Mouse (Mus musculus) gastrocnemius, postnatal 14 days (tissue): ENCODE measurements around the gene Lmo4. TPM values are rescaled to one million over a fixed set of nuclear protein-coding genes. Genes with fewer than 3 reads are reported as not detected.

ENCODE experiments used
- DNase-seq: peaks from one replicate; pipeline ENCODE4 v3.0.0; 2021; ENCODE audit warnings: mixed read lengths
- intact Hi-C: fragments of 180-260 bp; cut with DNase I; formaldehyde crosslinking; loops from one replicate; pipeline ENCODE4 v1.15.1; 2025; ENCODE audit warnings: low total_unique reads
- total RNA-seq, 2 experiments: library from RNA; stranded (reverse); gene quantifications; 2 replicates each; pipeline ENCODE4 v1.2.3; 2021

Gene Lmo4
- total RNA-seq, 2 experiments from 2014 or later: 16.2 to 19.6 TPM

DNA sequence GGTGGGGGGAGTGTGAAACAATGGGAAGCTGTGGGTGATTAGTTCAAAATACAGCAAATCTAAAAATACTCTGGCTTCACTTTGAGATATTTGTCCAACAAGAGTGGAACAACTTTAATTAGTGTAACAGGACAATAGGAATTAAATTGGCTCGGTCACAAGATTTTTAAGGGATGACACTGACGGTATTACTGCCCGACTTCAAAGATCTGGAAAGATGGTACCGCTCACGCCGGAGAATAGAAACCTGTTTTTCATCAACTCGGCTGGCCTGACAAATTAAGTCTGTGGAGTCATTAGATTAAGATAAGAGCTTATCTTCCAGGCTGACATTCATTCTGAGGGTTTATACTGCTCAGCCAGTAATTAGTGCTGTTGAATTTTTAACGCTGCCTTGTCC lies 42.9 kb downstream of the Lmo4 start:
- intact Hi-C loops: no loop called here
- DNase-seq: no peak

DNA sequence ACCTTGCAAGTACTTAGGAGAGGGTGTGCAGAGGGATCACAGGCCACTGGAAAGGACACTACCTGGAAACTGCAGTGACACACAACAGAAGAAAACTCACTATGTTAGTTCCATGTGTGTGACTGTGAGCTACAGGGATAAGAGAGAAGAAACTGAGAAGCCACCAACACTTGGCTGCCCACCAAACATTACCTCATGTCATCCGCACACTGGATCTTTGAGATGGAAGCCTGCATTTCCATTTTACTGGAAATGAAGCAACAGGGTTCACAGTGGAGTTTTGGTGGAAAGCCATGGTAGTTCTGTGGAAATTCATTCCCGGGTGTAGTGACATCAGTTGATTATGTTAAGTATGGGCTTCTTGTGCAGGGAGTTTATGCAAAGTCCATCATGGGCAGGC lies 43.8 kb downstream of the Lmo4 start:
- DNase-seq: peak; percentile 21
- intact Hi-C loops: no loop called here

DNA sequence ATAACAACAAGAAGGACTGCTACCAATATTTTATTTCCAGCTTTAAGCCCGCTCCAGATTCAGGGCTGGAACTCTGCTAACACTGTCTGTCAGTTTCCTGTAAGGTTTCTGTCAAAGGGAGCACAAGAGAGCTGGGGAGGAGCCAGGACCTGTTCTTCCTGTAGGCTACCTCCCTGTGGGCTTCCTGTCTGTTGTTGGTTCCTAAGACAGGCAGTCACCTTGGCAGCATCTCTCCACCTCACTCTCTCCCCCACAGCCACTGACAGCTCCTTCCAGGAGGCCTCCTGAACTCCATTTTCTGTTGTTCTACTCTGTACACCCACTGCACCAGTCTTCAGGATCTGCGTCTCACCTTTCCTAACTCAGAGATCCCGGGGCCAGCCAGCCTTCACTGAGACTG lies 49.3 kb downstream of the Lmo4 start:
- intact Hi-C loops: no loop called here
- no peak for DNase-seq

DNA sequence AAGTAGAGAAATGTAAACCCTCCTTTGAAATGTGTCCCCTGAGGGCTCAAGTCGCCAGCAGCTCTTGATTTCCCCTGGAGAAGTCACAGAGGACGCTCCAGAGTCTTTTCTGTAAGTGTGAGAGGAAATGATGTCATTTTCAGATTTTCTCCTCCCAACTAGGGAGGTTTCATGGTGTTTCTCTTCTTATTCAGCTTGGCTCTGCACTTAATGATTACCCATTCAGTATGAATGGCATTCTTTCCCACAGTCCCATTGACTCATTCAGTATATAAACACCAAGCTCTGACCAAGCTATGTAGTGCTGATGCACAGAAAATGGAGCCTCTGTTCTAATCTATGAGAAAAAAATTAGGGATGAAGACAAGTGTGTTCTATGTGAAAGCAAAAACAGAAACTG lies 51.6 kb downstream of the Lmo4 start:
- intact Hi-C loops: no loop called here
- DNase-seq: no peak

DNA sequence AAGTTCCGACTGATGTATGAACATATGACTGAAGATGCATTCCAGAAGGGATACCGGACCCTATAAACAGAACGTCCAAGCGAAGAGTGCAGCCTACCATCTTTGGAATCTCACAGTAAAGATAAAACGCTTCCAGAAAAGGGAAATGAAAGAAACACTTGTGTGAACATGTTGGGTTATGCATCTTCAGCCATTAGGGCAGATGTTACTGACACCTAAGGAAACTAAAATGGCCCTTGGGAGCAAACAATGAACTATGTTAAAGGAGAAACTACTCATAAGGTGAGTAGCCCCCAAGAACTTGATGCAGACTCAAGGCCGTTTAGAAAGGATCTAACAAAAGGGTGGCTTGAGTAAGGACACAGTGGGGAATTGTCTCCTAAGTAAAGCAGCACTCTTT lies 54.0 kb downstream of the Lmo4 start:
- intact Hi-C loops: no loop called here
- DNase-seq: no peak

DNA sequence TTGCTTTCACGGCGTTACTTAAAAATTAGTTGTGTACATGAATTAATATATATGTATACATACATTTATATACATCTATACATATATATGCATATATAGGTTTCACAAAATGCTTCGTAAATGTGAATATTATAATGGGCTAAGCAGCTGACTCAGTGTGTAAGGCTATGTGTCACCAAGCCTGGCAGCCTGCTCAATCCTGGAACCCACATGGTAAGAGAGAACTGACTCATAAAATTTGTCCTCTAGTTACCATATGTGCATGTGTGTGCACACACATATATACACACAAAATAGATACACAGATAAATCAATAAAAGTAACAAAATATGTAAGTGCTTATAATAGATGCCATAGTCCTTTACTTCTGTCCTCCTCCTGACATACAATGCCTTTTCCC lies 56.8 kb downstream of the Lmo4 start:
- intact Hi-C loops: no loop called here
- DNase-seq: no peak

DNA sequence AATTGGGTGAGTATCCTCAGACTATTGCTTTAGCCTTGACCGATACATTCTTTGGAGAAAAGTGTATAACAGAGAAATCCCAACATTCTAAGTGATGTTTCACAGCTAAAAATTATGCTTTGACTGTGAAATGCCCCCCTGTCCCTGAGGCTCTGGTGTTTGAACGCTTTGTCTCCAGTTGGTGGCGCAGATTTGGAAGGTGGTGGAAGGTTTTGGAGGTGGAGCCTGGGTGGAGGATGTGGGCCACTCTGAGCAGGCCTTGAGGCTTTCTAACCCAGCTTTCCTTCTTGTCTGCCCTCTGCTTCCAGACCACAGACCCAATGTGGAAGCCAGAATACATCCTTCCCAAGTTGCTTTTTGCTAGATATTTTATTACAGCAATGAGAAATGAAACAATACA lies 57.8 kb downstream of the Lmo4 start:
- intact Hi-C loops: no loop called here
- DNase-seq: no peak

DNA sequence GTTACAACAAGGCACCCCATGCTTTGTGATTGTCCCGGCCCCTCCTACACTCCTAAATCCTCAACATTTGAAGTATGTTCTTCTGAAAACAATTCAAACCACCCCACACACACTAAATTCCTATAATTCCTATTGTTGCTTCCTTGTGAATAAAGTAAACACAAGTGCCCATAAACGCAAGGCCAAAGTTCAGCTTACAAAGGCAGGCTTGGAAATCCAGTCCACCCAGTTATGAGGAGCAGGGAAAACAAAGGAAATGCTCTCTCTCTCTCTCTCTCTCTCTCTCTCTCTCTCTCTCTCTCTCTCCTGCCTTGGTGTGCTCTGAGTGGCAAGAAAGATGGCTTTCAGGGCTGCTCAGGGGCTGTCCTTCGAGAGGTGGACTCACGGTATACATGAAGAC lies 61.0 kb downstream of the Lmo4 start:
- intact Hi-C loops: no loop called here
- DNase-seq: no peak

DNA sequence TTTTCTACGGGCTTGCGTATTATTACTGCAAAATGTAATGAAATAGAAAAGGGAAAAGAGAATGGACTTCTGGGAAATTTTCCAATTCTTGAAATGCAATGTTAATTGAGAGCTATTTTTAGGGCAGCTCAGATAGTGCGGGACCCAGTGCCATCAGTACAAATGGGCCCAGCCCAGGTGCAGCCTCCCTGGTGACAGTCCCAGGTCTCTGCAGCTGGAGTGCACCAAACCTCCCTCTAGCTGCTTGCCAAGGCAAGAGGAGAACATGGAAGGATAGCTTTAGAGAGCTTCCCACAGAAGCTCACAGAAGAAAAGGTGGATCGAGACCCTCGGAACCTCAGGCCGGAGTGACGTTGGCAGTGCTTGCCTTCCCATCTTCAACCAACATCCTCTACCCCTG lies 62.1 kb downstream of the Lmo4 start:
- intact Hi-C loops: no loop called here
- no peak for DNase-seq

DNA sequence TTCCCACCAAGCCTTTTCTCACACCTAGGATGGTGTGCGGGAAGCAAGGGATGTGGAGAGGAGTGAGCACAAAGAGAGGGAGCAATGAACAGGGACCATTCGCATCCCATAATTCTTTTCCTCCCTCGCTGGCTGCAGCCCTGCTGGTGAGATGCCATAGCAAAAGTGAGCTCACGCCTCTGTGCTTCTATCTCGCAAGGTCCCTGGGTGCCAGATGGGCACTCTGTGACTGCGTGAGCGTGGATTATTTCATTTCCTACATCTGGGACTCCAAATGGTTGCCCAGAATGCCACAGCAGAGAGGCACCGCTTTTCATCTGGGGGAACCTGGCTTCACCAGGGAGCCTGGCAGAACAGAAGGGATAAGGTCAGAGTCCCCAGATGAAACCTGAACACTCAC lies 63.2 kb downstream of the Lmo4 start:
- intact Hi-C loops: no loop called here
- DNase-seq: no peak

DNA sequence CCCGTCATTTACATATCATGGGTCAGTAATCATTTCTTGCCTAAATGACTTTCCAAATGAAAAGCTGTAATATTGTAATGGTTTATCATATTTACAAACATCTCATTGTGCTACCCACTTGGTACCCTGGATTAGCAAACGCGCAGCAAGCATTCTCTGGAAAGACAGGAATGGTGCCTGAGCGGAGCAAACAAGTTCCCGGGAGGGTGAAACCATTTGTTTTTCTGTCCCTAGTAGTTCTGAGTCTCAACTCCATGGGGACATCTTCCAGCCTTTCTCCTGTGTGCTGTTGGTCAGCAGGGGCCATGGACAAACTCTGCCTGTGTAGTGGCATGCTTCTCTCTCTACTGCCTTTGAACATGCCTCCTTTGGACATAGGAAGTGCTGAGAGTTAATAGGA lies 64.2 kb downstream of the Lmo4 start:
- intact Hi-C loops: no loop called here
- DNase-seq: no peak

DNA sequence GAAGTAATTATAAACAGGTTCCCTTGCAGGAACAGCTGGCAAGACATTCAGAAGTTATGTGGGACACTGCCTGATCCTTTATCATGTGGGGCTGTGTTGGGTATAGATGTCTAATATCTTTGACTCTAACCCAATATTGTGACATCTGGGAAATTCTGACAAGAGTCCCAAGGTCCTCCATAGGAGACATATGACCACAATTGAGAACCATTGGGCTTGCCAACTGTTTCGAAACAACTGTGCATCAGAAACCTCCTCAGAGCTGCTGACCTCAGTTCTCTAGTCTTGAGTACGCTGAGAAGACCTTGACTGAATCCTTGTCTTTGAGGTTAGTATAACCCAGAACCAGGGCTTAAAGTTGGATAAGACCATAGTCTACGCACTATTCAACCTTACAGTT lies 66.4 kb downstream of the Lmo4 start:
- intact Hi-C loops: no loop called here
- no peak for DNase-seq
